Mouse (Mus musculus): ENCODE results near the gene Agt.

Agt gene

DNA sequence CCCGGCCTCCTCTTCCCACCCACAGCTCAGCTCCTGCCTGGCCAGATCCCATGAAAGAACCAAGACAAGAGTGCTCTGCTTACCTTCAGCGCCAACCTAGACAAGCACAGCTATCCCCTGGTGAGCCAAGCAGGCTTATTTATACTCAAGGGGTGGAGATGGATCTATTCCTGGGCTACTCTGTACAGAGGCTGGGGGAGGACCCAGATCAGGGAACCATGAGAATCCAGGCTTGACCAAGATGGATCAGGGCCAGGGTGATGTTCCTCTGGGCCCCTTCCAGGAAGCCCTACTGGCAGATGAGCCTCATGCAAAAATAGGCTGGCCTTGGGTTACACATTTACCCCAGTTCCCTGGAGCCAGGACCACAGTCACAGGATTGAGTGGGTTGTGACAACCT lies at the start of gene Agt:
Agt (minus strand) TSS at position 114 of the 400 bp plus-strand sequence.
- DNase-seq (ENCODE audit: low spot score in 2 of 2) = peak in 1 of 2 experiments; percentile 42

DNA sequence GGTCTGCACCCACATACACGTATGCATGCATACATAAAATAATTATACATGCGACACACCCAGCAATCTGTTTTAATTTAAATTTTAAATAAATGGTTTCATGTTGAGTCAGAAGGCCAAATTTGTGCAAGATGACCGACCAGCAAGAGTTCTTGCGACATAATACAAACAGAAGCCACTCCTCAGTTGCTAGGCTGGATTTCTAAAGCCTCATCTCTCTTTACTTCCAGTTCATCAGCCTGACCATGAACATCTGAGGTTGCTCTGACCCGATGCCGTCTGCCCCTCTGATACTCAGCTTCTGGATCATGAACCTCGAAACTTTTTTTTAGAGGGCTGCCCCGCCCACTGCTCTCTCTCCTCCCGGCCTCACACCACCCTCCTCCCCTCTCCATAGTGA lies 48.7 kb upstream of the Agt start:
- peak in 1 of 2 experiments; percentile 19 for DNase-seq (ENCODE audit: low spot score in 2 of 2)

DNA sequence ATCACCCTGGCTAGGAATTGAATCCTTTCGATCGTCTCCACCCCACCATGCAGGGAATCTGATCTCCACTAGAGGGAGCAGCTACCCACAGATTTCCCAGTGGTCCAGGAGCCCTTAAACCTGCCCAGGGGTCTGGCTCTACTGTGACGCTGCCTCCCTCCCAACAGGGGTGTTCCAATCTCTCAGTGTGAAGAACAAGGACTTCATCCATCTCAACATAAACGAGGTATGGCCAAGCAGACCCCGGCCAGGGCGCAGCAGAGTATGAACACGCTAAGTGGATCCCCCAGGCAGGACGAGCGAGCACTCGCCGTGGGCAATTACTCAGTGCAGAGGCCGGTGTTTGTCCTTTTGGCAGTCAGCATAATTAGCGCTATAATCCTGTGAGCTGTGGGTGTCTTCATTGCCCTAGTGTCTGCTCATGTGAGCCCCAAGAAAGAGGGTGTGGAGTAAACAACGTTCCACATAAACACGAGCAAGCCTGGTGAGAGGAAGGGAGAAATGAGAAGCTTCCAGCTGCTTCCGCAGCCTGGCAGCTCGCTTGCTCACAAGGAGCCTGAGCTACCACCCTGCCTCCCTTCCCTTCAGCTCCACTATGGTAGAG lies 47.9 kb upstream of the Agt start:
- peak; percentile 63 to 71 for DNase-seq (ENCODE audit: low spot score in 2 of 2)

DNA sequence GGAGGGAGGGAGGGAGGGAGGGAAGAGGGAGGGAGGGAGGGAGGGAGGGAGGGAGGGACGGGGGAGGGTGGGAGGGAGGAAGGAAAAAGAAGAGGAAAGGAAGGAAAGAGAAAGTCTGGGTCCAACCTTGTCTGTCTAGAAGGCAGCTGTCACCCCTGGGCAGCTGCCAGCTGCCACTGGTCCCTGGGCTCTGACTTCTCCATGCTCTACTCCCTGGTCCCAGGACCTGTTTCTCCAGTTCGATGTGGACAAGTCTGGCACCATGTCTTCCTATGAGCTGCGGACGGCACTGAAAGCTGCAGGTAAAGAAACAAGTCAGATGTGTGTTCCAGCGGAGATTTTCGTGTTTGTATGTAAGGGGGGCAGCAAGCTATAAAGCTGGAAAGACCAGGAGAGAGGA lies 44.8 kb upstream of the Agt start:
- DNase-seq (ENCODE audit: low spot score in 2 of 2) = no peak

DNA sequence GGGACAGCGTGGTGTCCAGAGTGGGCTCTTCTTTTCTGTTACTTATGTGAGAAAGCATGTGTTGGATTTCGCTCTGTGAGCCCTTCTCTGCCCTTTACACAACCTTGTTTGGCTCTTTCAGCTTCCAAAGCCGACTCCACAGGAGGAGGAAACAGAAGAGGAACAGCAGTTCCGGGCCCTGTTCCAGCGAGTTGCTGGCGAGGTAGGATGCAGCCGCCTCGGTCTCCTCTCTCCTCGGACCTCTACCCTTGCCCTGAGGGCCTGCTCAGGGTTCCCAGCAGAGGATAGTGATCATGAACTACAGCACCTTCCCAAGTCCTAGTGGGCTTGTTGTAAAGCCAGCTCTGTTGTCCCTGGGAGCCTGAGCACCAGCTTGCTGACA lies 39.5 kb upstream of the Agt start:
- no peak for DNase-seq (ENCODE audit: low spot score in 2 of 2)

DNA sequence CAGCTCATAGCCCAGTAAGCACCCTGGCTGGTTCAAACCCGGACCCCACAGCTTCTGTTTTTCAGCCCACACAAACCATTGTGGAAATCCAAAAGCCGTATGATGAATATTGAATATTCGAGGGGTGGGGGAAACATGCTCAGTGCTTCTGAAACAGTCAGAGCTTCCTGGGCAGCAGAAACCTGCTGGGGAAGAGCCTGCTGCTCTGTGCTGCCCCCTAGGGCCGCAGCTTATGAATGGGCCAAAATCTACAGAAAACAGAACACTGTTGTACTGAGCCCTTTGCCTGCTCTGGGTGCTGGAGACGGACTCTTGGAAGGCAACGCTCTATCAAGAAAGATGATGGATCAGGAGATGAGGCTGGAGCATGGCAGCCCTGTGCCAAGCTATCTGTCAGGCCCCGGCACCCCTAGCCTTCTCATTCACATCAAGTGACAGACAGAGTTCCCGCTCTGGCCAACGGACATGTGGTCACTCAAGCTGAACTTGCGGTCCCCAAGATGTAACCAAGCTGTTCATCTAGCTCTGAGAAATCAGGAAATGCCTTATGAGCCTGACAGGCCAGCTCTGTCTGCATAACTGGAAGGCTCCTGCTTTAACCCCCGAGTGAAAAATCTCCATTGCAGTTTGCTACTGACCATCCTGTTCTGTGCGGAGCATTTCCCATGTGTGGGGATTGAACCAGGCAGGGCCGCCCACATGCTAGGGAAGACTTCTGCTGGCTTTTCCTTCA lies 38.9 kb upstream of the Agt start:
- DNase-seq (ENCODE audit: low spot score in 2 of 2) = no peak

DNA sequence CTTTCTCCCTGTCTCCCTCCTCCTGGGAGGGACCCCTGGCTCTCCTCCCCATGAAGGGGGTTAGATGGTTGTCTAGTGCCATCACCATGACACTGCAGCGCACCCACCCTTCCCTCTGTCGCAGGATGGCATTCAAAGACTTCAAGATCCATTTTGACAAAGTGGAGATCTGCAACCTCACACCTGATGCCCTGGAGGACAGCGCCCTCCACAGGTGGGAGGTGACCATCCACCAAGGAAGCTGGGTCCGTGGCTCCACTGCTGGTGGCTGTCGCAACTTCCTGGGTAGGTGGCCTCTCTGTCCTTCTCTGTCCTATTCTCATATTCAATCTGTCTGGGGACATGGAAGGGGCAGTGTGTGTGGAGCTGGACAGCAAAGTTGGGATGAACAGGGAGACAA lies 34.6 kb upstream of the Agt start:
- DNase-seq (ENCODE audit: low spot score in 2 of 2) = no peak

DNA sequence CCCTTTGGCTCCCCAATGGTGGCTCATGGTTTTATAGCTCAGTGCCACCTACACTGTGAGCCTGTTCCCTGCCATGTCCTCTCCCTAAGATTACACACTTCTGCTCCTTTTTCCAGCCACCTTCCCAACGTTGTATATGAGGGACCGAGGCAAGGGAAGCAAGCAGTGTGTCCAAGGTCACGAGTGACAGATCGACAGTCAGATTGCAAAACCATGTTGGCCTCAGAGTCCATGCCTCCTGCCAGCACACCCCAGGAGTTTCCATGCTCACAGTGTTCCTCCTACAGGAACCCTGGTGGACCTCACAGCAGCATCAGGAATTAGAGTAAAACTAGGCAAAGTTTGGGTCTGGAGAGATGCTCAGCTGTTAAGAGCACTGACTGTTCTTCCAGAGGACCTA lies 19.9 kb upstream of the Agt start:
- peak in 1 of 2 experiments; percentile 46 for DNase-seq (ENCODE audit: low spot score in 2 of 2)

DNA sequence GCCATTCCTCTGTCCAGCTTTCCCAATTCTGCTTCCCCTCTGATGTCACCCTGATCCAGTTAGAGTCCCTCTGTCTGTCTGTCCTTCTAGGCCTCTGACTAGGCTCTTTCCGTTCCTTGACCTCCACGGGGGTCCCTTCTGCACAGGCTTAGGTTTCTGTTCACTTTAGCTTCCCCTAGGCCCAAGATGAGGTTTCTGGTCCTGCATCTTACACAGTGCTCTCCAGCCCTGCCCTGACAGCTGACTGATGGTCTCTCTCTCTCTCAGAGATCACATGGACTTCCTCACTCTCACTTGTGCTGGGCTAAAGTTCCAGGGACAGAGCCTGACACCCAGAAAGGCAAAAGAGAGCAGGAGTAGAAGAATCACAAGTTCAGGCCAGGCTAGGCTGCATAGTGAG lies 17.1 kb upstream of the Agt start:
- DNase-seq (ENCODE audit: low spot score in 2 of 2) = no peak

DNA sequence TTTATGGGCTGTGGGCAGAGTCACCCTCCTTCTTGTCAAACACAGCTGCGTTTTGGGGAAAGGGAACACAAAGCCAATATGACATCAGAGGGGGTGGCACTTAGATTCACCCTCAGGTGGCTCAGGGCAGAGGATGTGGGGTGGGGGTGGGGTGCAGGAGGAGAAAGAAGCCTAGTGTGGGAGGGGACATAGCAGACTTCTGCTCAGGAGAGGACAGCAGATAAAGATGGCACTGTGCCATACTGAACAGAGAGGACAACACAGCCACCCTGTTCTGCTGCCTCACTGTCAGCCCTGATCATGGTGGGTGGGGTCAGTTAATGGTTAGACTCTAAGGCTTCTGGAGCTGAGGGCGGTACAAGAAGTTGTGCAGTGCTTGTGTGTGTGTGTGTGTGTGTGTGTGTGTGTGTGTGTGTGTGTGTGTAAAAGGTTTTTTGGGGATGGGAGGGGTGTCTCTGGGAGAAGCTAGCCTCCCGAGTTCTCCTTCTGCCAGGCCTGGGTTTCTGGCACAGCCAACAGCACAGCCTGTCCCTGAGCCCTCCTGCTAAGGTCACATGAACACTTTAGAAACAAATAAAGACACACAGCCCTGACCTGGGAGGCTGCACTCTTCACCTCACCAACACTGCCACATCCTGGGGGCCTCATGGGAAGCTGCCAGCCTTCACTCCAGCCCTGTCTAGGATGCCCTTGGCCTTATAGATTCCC lies 16.4 kb upstream of the Agt start:
- DNase-seq (ENCODE audit: low spot score in 2 of 2) = peak in 1 of 2 experiments; percentile 56

DNA sequence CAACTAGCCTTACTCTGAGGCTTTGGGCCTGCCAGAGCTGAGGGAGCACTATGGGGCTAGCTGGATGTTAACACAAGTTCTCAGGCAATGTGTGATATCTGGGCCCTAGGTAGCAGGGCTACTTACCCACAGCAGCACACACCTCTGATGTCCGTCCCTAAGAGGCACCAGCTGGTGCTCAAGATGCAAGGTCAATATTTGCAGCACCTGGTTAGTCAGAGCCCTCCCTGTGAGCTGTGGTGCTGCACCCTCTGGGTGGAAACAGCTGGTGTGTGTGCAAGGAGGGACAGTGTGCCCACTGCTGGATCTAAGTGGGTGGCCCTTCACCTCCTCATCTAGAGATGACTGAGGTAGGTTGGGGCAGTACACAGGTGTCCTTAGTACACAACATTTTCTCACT lies 7.2 kb upstream of the Agt start:
- DNase-seq (ENCODE audit: low spot score in 2 of 2) = no peak

DNA sequence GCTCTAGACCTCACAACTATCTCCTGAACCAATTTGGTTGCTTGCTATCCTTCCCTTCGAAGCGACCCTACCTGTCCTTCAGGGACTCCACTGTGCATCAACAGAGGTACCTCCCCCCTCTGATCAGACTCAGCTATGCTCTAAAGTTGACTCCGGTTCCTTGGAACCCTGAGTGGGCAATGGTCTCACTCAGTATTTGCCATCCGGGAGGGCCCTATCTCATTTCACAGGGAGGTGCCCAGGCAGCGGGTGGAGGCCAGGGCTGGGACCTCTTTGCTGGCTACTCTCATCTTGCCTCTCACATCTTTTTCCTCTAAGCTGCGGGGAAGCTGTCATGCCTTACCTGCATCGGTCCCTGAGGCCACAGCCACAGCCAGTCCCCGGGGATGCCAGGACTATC lies 6.3 kb upstream of the Agt start, which contains the start of gene Capn9:
Capn9 (plus strand) TSS at position 301 of the 400 bp plus-strand sequence.
- no peak for DNase-seq (ENCODE audit: low spot score in 2 of 2)

DNA sequence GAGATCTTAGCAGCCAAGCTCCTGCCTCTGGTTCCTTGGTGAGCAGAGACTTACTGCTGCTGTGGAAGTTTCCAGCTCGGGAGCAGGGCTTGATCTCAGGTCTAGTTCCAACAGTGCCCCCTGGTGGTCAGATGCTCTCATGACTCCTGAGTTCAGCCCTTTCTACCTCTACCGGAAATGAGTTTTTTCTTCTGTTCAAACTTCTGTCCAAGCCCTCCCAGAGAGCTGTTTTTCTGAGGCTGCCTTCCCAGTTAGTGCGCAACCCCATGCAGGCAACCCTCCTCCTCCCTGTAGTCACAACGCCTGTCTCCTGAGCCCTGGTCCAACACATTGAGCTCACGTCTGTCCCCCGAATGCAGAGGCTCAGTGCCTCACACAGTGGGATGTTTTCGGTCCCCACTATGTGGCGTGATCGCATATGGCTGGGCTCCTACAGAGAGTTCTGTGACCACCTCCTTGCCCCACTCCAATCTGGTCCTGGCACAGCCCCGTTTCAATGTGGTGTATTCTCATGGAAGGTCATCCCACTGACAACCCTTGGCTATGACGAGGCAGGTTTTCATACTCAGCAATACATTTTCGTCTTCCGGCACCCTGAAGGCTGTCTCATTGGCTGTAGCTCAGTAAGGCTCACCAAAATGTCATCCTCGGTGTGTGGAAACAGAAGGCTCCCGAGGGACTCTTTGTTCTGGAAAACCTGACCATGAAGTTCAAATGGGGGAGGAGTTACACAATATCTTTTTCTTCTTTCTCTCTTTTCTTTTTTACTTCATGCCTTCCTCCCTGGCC lies 4.2 kb upstream of the Agt start:
- DNase-seq (ENCODE audit: low spot score in 2 of 2) = peak; percentile 80 to 87

DNA sequence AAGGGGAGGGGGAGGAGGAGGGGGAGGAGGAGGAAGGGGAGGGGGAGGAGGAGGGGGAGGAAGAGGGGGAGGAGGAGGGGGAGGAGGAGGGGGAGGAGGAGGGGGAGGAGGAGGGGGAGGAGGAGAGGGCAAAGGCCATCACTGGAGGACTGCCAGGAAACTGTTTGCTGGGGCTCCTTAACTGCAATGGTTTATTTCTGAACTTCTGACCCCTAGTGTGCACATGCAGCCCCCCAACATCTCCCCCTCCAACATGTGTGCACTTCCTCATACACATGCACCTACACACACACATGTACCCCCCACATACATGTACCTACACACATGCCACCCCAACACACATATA lies 2.9 kb upstream of the Agt start:
- no peak for DNase-seq (ENCODE audit: low spot score in 2 of 2)

DNA sequence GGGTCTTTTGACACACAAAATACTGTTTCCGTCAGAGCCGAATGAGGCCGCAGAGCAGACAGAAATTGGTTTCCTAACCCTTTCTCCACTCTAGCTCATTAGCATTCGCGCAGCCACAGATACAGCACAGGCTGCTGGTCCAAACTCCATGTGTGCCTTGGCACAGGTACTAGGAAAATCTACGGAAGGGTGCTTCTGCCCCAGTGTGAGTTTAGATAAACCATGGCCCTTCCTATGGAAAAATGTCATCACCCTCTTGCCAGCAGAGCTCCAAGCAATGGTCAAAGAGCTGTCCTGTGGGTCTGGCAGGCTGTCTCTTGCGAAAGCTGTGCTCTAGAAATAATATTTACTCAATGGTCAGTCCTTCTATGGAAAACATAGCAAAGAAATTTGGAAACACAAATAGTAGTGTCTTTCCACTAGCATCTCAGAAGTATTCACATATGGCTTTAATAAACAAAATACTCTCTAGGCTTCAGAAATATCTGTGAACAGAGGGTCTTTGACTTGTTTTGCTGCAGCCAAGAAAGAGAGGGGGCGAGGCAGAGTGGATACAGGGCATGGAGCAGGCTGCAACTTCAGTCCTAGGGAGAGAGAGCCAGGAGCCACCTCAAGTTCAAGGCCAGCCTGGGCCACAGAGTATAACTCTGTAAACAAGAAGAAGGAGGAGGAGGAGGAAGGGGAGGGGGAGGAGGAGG lies 2.4 kb upstream of the Agt start:
- no peak for DNase-seq (ENCODE audit: low spot score in 2 of 2)

DNA sequence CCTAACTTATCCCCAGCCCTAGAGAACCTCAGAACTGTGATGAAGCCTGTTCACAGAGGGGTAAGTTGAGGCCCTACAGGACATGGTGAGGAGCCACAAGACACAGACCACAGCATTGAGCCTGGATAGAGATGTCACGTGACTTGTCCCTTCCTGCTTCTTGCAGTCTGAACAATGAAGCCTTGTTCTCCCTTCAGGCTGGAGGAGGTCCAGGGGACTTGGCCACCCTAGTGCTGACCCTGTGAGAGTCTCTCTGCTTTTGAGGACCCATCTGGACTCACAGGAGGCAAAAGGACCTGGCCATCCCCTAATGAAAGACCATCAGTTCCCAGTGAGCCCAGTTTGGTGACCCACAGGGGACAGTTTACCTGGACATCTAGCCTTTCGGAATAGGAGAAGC lies 406 bp downstream of the Agt start:
- no peak for DNase-seq (ENCODE audit: low spot score in 2 of 2)

DNA sequence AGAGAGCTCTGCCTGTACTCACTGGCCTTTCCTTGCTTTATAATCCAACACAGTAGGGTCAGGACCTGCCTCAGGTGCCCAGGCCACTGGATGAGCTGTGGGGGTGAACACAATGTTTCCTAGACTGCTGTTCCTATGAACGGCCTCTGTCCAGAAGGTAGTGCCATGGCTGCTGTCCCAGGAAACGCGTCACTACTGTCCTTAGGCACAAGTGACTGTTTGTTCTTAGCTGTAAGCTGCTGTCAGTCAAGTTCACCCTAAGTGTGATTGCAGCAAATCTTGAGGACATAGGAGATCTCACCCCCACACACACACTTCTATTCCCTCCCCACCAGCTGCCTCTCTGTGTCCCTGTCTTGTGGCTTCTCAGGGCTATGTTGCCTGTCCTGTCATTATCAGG lies 1.9 kb downstream of the Agt start:
- no peak for DNase-seq (ENCODE audit: low spot score in 2 of 2)

DNA sequence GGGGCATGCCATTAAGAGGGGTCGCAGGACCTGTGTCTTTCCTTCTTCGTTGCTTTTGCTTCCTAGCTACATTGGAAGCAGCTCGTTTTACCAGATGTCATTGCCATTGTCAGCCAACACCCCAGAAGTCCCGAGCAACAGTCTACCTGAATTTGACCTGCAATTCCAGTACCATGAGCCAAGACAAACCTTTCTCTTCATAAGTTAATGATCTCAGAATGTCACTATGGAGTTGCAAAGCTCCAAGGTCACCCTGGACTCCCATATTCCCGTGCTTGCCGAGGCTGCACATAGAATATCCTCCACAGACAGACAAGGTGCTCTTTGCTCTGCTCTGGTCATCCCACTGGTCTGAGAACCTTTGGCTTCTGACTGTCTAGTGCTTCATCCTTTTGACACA lies 2.4 kb downstream of the Agt start:
- DNase-seq (ENCODE audit: low spot score in 2 of 2) = no peak

DNA sequence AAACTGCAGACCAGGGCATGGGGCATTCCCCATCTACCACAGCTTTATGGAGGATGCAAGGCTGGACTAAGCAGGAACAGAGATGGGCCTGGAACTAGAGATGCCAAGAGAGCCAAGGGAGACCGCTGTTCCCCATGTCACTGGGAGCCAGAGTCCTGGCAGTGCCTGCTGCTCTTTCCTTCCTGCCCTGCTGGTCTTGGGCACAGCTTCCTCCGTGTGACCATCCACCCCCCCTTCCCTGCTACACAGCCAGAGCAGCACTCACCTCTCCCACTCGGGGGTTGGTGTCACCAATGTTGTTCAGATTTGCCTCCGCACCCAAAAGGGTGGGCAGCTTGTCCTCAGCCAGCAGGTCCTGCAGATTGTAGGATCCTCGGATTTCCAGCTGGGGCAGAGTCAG lies 12.0 kb downstream of the Agt start:
- no peak for DNase-seq (ENCODE audit: low spot score in 2 of 2)

DNA sequence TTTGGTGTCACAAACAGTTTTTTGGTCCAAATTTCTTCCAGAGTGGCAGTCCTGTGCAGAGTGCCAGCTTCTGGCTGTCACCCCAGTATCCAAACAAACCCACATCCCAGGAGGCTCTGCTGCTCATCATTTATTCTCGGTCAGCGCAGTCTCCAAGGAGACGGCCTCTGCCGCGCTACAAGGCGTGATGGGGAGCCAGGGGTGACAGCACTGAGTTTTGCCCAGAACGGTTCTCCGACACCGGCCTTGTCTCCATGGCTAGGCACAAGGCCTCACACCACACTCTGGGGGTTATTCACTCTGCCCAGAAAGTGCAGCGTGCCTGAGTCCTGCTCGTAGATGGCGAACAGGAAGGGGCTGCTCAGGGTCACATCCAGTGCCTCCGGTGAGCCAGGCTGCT lies 12.8 kb downstream of the Agt start:
- DNase-seq (ENCODE audit: low spot score in 2 of 2) = no peak

DNA sequence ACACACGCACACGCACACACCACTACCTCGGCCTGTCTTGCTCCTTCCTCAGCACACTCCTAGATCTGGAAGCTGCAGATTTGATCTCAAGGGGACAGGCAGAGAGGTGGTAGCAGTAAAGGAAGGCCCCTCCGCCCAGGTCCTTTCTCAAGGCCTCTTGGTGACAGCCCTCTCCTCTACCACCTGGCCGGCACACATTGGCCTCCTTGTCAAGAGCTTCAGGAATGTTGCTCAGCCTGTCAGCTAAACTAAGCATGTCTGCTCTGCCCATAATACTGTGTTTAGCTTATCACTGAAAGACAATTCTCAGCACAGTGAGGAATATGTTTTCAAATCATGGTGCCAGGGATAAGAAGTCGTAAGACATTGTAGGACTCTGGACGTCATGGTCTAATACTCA lies 13.3 kb downstream of the Agt start:
- no peak for DNase-seq (ENCODE audit: low spot score in 2 of 2)
